Mouse (Mus musculus) G1E (cell line): ENCODE data around the gene Rft1. TPM values are rescaled to one million over a fixed set of nuclear protein-coding genes. Genes with fewer than 3 reads are reported as not detected.

Experiments used
- ATAC-seq: 2 replicates; pipeline ENCODE4 v1.8.0; 2016; ENCODE audit warnings: mild to moderate bottlenecking; ENCODE audit not compliant: insufficient number of reproducible peaks, poor library complexity, low FRiP score, severe bottlenecking; ENCODE audit errors: extremely low read depth
- DNase-seq: peaks from one replicate; pipeline ENCODE4 v3.0.0; 2012; ENCODE audit warnings: low spot score
- H3K27me3 ChIP-seq: 2 replicates; pipeline ENCODE4 v1.6.1; 2012; ENCODE audit warnings: mild to moderate bottlenecking, low read length, inconsistent platforms; ENCODE audit not compliant: insufficient read depth
- H3K36me3 ChIP-seq: replicated peaks from 2 replicates; pipeline ENCODE3; 2012; ENCODE audit warnings: mild to moderate bottlenecking, inconsistent platforms
- H3K4me1 ChIP-seq: 2 replicates; pipeline ENCODE4 v1.6.1; 2012; ENCODE audit warnings: low read depth, low read length, inconsistent platforms, mixed read lengths; ENCODE audit not compliant: insufficient read depth
- H3K4me3 ChIP-seq: 2 replicates; pipeline ENCODE4 v1.5.1; 2012; ENCODE audit warnings: low read depth, mild to moderate bottlenecking, inconsistent platforms, low read length, moderate library complexity, mixed read lengths
- H3K9me3 ChIP-seq: replicated peaks from 2 replicates; pipeline ENCODE4 v1.6.1; 2012; ENCODE audit warnings: inconsistent platforms
- CTCF ChIP-seq: IDR thresholded peaks from 2 replicates; pipeline ENCODE4 v1.5.1; 2012; ENCODE audit warnings: low read depth, low read length, inconsistent platforms, mixed read lengths
- GATA1 ChIP-seq: IDR thresholded peaks from 2 replicates; pipeline ENCODE4 v1.6.1; 2012; ENCODE audit warnings: borderline replicate concordance, low read length, inconsistent platforms, mixed read lengths
- GATA2 ChIP-seq: IDR thresholded peaks from 2 replicates; pipeline ENCODE4 v1.6.1; 2012; ENCODE audit warnings: low read depth, low read length, inconsistent platforms, borderline replicate concordance
- POLR2AphosphoS5 ChIP-seq: IDR thresholded peaks from 2 replicates; pipeline ENCODE4 v1.6.1; 2012; ENCODE audit warnings: low read depth, low read length, inconsistent platforms; ENCODE audit not compliant: insufficient replicate concordance
- TAL1 ChIP-seq: conservative IDR thresholded peaks from 2 replicates; pipeline ENCODE4 v1.6.1; 2012; ENCODE audit warnings: low read depth, low read length, inconsistent platforms, mixed read lengths
- polyA plus RNA-seq: library from polyadenylated mRNA; stranded (reverse); fragments of >175 nt; gene quantifications from 2 replicates; pipeline ENCODE4 v1.2.3, GENCODE M21; 2012
- total RNA-seq, 2 experiments: library from RNA; stranded (forward) in 1 of 2; stranded (reverse) in 1 of 2; fragments of 200-1000 nt in 1 of 2; fragments of >200 nt in 1 of 2; fragmentation: Nextera tagmentation in 1 of 2; gene quantifications; 2 replicates each; pipeline ENCODE4 v1.2.3; 2014 to 2017

Rft1 gene
- total and polyA plus RNA-seq, 3 experiments = 4.4 to 20.8 (median 15.0) TPM

DNA sequence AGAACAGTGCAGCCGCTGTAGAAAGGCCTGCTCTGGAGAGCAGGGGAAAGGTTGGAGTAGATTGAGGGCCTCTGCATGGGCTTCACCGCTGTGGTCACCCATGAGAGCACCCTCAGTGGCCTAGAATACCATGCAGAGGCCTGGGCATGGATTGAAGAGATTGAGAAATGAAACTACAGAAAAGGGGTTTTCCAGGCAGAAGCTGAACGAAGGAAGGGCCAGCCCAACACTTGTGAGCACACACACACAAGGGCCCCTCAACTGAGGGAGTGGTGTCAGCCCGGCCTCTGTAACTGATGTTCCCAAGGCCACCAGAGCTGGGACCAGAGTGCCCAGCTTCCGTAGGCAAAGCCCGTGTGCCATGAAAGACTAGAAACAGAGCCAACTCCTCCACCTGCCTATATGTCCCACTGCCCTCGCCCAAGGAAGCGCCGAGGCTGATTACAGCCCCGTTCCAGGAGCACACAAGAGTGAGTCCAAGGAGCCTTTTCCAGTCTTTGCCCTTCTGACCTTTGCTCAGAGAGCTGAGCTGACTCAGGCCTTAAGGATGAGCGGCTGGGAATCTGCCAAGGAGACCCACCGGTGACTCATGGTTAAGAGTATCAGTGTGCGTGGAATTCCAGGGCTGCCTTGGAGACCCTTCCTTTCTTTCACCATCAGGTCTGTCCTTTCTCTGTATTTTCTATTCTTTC is 18.8 kb upstream of the Rft1 start:
- no peak for TF ChIP-seq GATA1
- H3K4me3 ChIP-seq = no peak overlapping the region
- ATAC-seq (no peak), DNase-seq (no peak)
- peaks cover 21% of the 10 kb centered on the region for H3K4me1 ChIP-seq
- H3K36me3 ChIP-seq = no peaks in the 10 kb centered on the region
- H3K9me3 ChIP-seq = no peaks in the 10 kb centered on the region
- peaks cover 81% of the 10 kb centered on the region for H3K27me3 ChIP-seq

DNA sequence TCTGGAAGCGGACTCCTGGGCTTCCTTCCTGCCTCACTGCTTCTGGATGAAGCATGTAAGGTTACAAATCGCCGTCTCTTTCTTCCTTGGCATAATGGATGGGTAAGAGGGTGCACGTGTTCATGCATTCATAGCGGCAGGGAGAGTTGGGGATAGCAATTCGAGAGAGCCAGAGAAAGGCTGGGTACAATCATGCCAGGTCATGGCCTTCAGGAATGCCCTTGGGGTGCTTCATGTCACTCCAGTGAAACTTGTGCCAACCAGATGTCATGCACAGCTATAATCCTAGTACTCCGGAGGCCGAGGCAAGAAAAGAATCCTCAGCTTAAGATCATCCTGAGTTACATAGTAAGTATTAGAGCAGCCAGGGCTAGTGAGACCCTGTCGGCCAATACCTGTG is 17.7 kb upstream of the Rft1 start:
- H3K9me3 ChIP-seq = no peaks in the 10 kb centered on the region
- no peak for TF ChIP-seq GATA2
- no peak for TF ChIP-seq GATA1
- TF ChIP-seq TAL1 = no peak
- TF ChIP-seq CTCF = no peak
- TF ChIP-seq POLR2AphosphoS5 = no peak
- peaks cover 11% of the 10 kb centered on the region for H3K4me1 ChIP-seq
- H3K4me3 ChIP-seq = no peak overlapping the region
- ATAC-seq (no peak), DNase-seq (no peak)
- peaks cover 81% of the 10 kb centered on the region for H3K27me3 ChIP-seq
- H3K36me3 ChIP-seq = no peaks in the 10 kb centered on the region

DNA sequence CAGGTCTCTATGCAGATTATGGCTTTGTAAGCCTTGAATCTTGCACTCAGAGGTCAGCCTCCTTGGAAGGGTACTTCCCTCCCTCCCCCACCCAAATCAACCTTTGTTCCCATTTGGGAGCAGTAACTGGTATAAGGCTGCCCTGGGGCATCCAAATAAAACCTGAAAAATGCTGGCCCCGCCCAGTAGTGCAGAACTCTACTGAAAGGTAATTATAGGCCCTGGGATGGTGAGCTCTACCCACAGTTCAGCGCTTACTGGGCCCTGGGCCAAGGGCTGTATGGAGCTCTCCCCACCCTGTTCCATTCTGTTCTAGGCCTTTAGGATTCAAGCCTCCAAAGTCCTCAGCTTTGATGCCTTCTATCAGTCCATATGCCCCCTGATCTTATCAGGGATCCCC is 17.1 kb upstream of the Rft1 start:
- H3K9me3 ChIP-seq = no peaks in the 10 kb centered on the region
- ATAC-seq = no peak
- no peak for DNase-seq
- H3K4me1 ChIP-seq = peaks cover 7% of the 10 kb centered on the region
- H3K4me3 ChIP-seq = no peak overlapping the region
- TF ChIP-seq GATA2 = no peak
- no peak for TF ChIP-seq POLR2AphosphoS5
- TF ChIP-seq GATA1 = no peak
- TF ChIP-seq CTCF = no peak
- TF ChIP-seq TAL1 = no peak
- peaks cover 82% of the 10 kb centered on the region for H3K27me3 ChIP-seq
- H3K36me3 ChIP-seq = no peaks in the 10 kb centered on the region

GRCm38 (mm10) chr14:30638009-30638408 is 16.2 kb upstream of the Rft1 start:
- ATAC-seq (no peak), DNase-seq (no peak)
- Histone ChIP-seq H3K27me3 (peaks cover 80% of the 10 kb centered on the region), H3K9me3 (no peaks in the 10 kb centered on the region), H3K4me1 (peaks cover under 1% of the 10 kb centered on the region; the same call in 1 of the 2 replicates), H3K36me3 (no peaks in the 10 kb centered on the region), H3K4me3 (no peak overlapping the region)
- no peak for TF ChIP-seq POLR2AphosphoS5
- no peak for TF ChIP-seq GATA1
- TF ChIP-seq CTCF = no peak
- no peak for TF ChIP-seq GATA2
- no peak for TF ChIP-seq TAL1

GRCm38 (mm10) chr14:30638686-30639085 is 15.5 kb upstream of the Rft1 start:
- H3K9me3 ChIP-seq = no peaks in the 10 kb centered on the region
- TF ChIP-seq TAL1 (no peak), POLR2AphosphoS5 (no peak), GATA2 (no peak), GATA1 (no peak), CTCF (no peak)
- no peak overlapping the region for H3K4me3 ChIP-seq
- peaks cover 78% of the 10 kb centered on the region for H3K27me3 ChIP-seq
- ATAC-seq (no peak), DNase-seq (no peak)
- no peaks in the 10 kb centered on the region; the same call in 1 of the 2 replicates for H3K4me1 ChIP-seq
- no peaks in the 10 kb centered on the region for H3K36me3 ChIP-seq

- no peaks in the 10 kb centered on the region for H3K36me3 ChIP-seq
- H3K9me3 ChIP-seq = no peaks in the 10 kb centered on the region
- TF ChIP-seq POLR2AphosphoS5 = no peak
- no peak for TF ChIP-seq GATA2
- no peak for TF ChIP-seq GATA1
- no peak for TF ChIP-seq CTCF
- no peak for TF ChIP-seq TAL1
- peaks cover 67% of the 10 kb centered on the region for H3K27me3 ChIP-seq
- ATAC-seq = no peak
- H3K4me1 ChIP-seq = peaks cover 4% of the 10 kb centered on the region; the same call in 1 of the 2 replicates
- H3K4me3 ChIP-seq = no peak overlapping the region
- DNase-seq = no peak
These were observed 12.4 kb upstream of the Rft1 start for GRCm38 (mm10) chr14:30641748-30642147.
